Mouse (Mus musculus) heart, adult 2 months (tissue): ENCODE measurements around the gene Slc44a1.

ENCODE experiments used
- CTCF ChIP-seq: fragments of 200-600 bp; IDR thresholded peaks from 2 replicates; pipeline ENCODE4 v1.8.1; 2022; ENCODE audit warnings: antibody characterized with exemption, mild to moderate bottlenecking, moderate library complexity
- POLR2A ChIP-seq: fragments of 200-500 bp; IDR thresholded peaks from 2 replicates; pipeline ENCODE4 v1.6.1; 2011; ENCODE audit warnings: mild to moderate bottlenecking, low read depth, low read length, control low read depth; ENCODE audit not compliant: insufficient read depth

GRCm38 (mm10) chr4:53564618-53565017 is 124.4 kb downstream of the Slc44a1 start:
- TF ChIP-seq POLR2A (no peak), CTCF (no peak)
